Mouse (Mus musculus): Measurements from ENCODE around the gene Tmem145. TPM values are rescaled to one million over a fixed set of nuclear protein-coding genes. Genes with fewer than 3 reads are reported as not detected.

The Tmem145 gene
- total RNA-seq, 2 experiments from 2014 or later, result not detected

Other genes starting within 250 kb of the Tmem145 start
- 20.9 and 31.7 TPM in 2 replicates for gene Grik5, start 233.8 kb upstream of the Tmem145 start, total RNA-seq (2014; fragmentation: Nextera tagmentation)
- gene Grik5, start 233.8 kb upstream of the Tmem145 start, total RNA-seq (2017), result 0.23 and 6.4 TPM in 2 replicates
- gene Zfp574, start 233.5 kb upstream of the Tmem145 start, total RNA-seq (2014; fragmentation: Nextera tagmentation), result 12.0 and 18.6 TPM in 2 replicates
- gene Zfp574, start 233.5 kb upstream of the Tmem145 start, total RNA-seq (2017), result 3.7 and 6.9 TPM in 2 replicates
- 0.40 and 0.57 TPM in 2 replicates for gene Pou2f2, start 126.4 kb upstream of the Tmem145 start, total RNA-seq (2014; fragmentation: Nextera tagmentation)
- gene Pou2f2, start 126.4 kb upstream of the Tmem145 start, total RNA-seq (2017), result 0.91 TPM in 1 of 2 replicates, not detected in the other
- 16.0 and 24.9 TPM in 2 replicates for gene Dedd2, start 85.5 kb upstream of the Tmem145 start, total RNA-seq (2014; fragmentation: Nextera tagmentation)
- gene Dedd2, start 85.5 kb upstream of the Tmem145 start, total RNA-seq (2017), result 13.5 and 15.2 TPM in 2 replicates
- gene Zfp526, start 84.7 kb upstream of the Tmem145 start, total RNA-seq (2014; fragmentation: Nextera tagmentation), result 18.8 and 20.3 TPM in 2 replicates
- 10.1 and 12.5 TPM in 2 replicates for gene Zfp526, start 84.7 kb upstream of the Tmem145 start, total RNA-seq (2017)
- gene Gsk3a, start 68.3 kb upstream of the Tmem145 start, total RNA-seq (2014; fragmentation: Nextera tagmentation), result 97.9 and 123 TPM in 2 replicates
- gene Gsk3a, start 68.3 kb upstream of the Tmem145 start, total RNA-seq (2017), result 49.1 and 74.7 TPM in 2 replicates
- 8.7 and 18.9 TPM in 2 replicates for gene Erf, start 55.3 kb upstream of the Tmem145 start, total RNA-seq (2014; fragmentation: Nextera tagmentation)
- 6.2 and 8.6 TPM in 2 replicates for gene Erf, start 55.3 kb upstream of the Tmem145 start, total RNA-seq (2017)
- gene Cic, start 38.4 kb upstream of the Tmem145 start, total RNA-seq (2014; fragmentation: Nextera tagmentation), result 125 and 134 TPM in 2 replicates
- 20.5 and 40.0 TPM in 2 replicates for gene Cic, start 38.4 kb upstream of the Tmem145 start, total RNA-seq (2017)
- 22.0 and 23.2 TPM in 2 replicates for gene Pafah1b3, start 8.1 kb upstream of the Tmem145 start, total RNA-seq (2014; fragmentation: Nextera tagmentation)
- 12.8 and 26.3 TPM in 2 replicates for gene Pafah1b3, start 8.1 kb upstream of the Tmem145 start, total RNA-seq (2017)
- gene Prr19, start 4.7 kb upstream of the Tmem145 start, total RNA-seq (2014; fragmentation: Nextera tagmentation), result not detected in 2 replicates
- gene Prr19, start 4.7 kb upstream of the Tmem145 start, total RNA-seq (2017), result not detected in 2 replicates
- gene Megf8, start 11.1 kb downstream of the Tmem145 start, total RNA-seq (2014; fragmentation: Nextera tagmentation), result 2.5 and 2.6 TPM in 2 replicates
- gene Megf8, start 11.1 kb downstream of the Tmem145 start, total RNA-seq (2017), result 2.4 and 2.7 TPM in 2 replicates
- gene Cnfn, start 63.6 kb downstream of the Tmem145 start, total RNA-seq (2014; fragmentation: Nextera tagmentation), result not detected in 2 replicates
- not detected in 2 replicates for gene Cnfn, start 63.6 kb downstream of the Tmem145 start, total RNA-seq (2017)
- gene Lipe, start 92.6 kb downstream of the Tmem145 start, total RNA-seq (2014; fragmentation: Nextera tagmentation), result 7.1 and 12.6 TPM in 2 replicates
- 4.5 and 6.4 TPM in 2 replicates for gene Lipe, start 92.6 kb downstream of the Tmem145 start, total RNA-seq (2017)
- gene Cxcl17, start 106.8 kb downstream of the Tmem145 start, total RNA-seq (2014; fragmentation: Nextera tagmentation), result not detected in 2 replicates
- not detected in 2 replicates for gene Cxcl17, start 106.8 kb downstream of the Tmem145 start, total RNA-seq (2017)
- gene Ceacam1, start 171.5 kb downstream of the Tmem145 start, total RNA-seq (2014; fragmentation: Nextera tagmentation), result 6.6 and 6.8 TPM in 2 replicates
- gene Ceacam1, start 171.5 kb downstream of the Tmem145 start, total RNA-seq (2017), result 1.3 and 6.4 TPM in 2 replicates
- not detected in 2 replicates for gene Ceacam2, start 233.8 kb downstream of the Tmem145 start, total RNA-seq (2014; fragmentation: Nextera tagmentation)
- not detected in 2 replicates for gene Ceacam2, start 233.8 kb downstream of the Tmem145 start, total RNA-seq (2017)